Mouse (Mus musculus) myocyte (in vitro differentiated cells): ENCODE results near the gene Decr2.

Experiments
- MAX ChIP-seq: IDR thresholded peaks from one replicate; pipeline ENCODE4 v1.6.1; 2011; ENCODE audit warnings: low read depth, mild to moderate bottlenecking, control low read depth
- POLR2A ChIP-seq: IDR thresholded peaks from one replicate; pipeline ENCODE4 v1.6.1; 2011; ENCODE audit warnings: low read depth, mild to moderate bottlenecking, control low read depth, moderate library complexity; ENCODE audit not compliant: insufficient read length
- POLR2AphosphoS2 ChIP-seq: IDR thresholded peaks from one replicate; pipeline ENCODE4 v1.6.1; 2011; ENCODE audit warnings: low read depth, control low read depth; ENCODE audit not compliant: insufficient read length
- TCF3 ChIP-seq: IDR thresholded peaks from one replicate; pipeline ENCODE4 v1.6.1; 2011; ENCODE audit warnings: low read depth, control low read depth; ENCODE audit not compliant: insufficient read length

GRCm38 (mm10) chr17:26114061-26114460 lies 23.9 kb upstream of the Decr2 start:
- TF ChIP-seq POLR2A (no peak), POLR2AphosphoS2 (no peak), MAX (no peak), TCF3 (no peak)
